Mouse (Mus musculus): ENCODE measurements around the gene Aak1. TPM values are rescaled to one million over a fixed set of nuclear protein-coding genes. Genes with fewer than 3 reads are reported as not detected.
"Not testable (repeated sequence)": the region's sequence is repeated elsewhere in the genome, so short reads cannot be mapped to it uniquely, and the experiment has no call there.

Gene Aak1
- polyA plus RNA-seq, 1 experiment from 2014 or later: 13.3 TPM

DNA sequence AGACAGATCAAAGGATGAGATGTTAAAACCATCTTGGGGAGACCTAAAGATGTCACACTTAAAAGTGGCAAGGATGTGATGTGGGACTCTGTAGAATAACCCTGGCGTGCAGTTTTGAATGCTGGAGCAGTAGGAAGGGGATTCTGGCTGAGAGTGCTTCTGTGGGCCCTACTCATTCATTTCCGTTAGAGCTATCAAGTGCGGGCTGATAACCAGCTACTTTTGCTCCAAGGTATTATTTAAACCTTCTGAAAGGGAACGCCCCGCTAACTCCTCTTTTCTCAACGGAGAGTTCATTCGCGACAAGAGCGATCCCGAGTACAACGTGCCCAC is 192.7 kb downstream of the Aak1 start:
- H3K27me3 ChIP-seq (replicated peaks; ENCODE audit: low read depth, poor library complexity, severe bottlenecking): no peaks in the 10 kb centered on the region
- under 1% methylated on average over 11 of the region's 11 CpGs for WGBS
- DNase-seq (ENCODE audit: low spot score): no peak
- peak overlapping the region; percentile 94 for H3K27ac ChIP-seq (replicated peaks)
- H3K4me1 ChIP-seq: peaks cover 19% of the 10 kb centered on the region
- peaks cover 3% of the 10 kb centered on the region; the same call in 1 of the 2 replicates for H3K36me3 ChIP-seq (replicated peaks)
- H3K4me3 ChIP-seq: peak overlapping the region; percentile 96
- H3K9me3 ChIP-seq: peaks cover 1% of the 10 kb centered on the region; the same call in 1 of the 2 replicates

DNA sequence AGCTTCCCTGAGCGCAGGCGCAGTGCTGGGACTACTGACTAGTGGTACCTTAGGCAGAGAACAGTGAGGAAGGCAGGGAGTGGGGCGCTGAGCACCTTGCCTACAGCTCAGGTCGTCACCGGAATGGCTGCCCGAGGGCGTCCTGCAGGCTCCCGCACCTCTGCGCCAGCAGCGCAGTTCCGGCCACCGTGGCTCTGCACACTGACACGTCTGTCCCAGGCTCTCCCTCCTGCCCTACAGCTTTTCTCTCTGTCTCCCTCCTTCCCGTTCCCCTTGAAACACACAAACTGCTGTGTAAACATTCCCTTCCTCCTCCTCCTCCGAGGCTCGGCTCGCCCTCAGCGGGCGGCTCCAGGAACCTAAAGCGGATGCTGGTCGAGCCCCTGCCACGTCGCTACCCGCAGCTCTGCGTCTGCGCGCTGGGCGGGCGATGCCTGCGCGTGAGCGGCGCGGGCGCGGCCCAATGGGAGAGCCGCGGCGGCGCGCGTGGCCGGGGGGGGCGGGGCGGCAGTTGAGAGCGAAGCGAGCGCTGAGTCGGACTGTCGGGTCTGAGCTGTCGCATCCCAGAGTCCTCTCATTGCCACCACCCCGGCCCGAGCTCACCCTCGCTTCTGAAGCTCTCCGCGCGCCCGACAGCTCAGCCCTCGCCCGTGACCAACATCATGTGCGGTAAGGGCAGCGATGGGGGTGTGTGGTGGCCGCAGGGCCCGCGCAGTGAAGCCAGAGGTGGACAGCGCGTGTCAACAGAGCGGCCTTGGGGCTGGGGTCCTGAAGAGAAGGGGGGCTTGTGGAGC is 193.2 kb downstream of the Aak1 start, which contains the start of gene Gfpt1:
Gene Gfpt1, plus strand, starts transcription at position 510 of the 794 bp plus-strand sequence.
- peak within 1 kb of the TSS; percentile 94 for H3K27ac ChIP-seq (replicated peaks)
- peaks cover 19% of the 10 kb centered on the region for H3K4me1 ChIP-seq
- peak within 1 kb of the TSS; percentile 96 for H3K4me3 ChIP-seq
- peak; percentile 96 for DNase-seq (ENCODE audit: low spot score)
- under 1% methylated on average over 68 of the region's 68 CpGs for WGBS
- no peaks in the 10 kb centered on the region for H3K27me3 ChIP-seq (replicated peaks; ENCODE audit: low read depth, poor library complexity, severe bottlenecking)
- H3K9me3 ChIP-seq: no peaks in the 10 kb centered on the region
- H3K36me3 ChIP-seq (replicated peaks): peaks cover 8% of the 10 kb centered on the region

DNA sequence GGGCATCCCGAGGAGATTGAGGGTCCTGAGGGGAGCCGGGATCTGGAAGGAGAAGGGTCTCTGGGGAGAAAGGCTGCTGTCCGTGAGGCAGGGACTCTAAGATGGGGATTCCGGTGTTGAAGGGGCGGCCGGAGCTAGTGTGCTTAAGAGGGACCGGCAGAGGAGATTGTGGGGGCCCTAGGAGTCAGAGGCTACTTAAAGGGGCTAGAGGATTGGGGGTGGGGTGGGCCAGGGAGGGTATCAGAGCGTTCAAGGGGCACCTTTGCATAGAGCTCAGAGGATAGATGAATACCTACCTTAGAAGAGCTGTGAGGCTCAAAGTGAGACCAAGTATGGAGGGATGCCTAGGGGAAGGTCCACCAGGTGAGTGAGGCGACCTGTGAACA is 193.8 kb downstream of the Aak1 start:
- peak overlapping the region; percentile 94 for H3K27ac ChIP-seq (replicated peaks)
- no peaks in the 10 kb centered on the region for H3K9me3 ChIP-seq
- H3K27me3 ChIP-seq (replicated peaks; ENCODE audit: low read depth, poor library complexity, severe bottlenecking): no peaks in the 10 kb centered on the region
- peaks cover 14% of the 10 kb centered on the region for H3K36me3 ChIP-seq (replicated peaks)
- no peak for DNase-seq (ENCODE audit: low spot score)
- peaks cover 19% of the 10 kb centered on the region for H3K4me1 ChIP-seq
- peak overlapping the region; percentile 96 for H3K4me3 ChIP-seq
- 2% methylated on average over 9 of the region's 9 CpGs for WGBS

- no peak overlapping the region for H3K27ac ChIP-seq (replicated peaks)
- H3K9me3 ChIP-seq: no peaks in the 10 kb centered on the region
- H3K27me3 ChIP-seq (replicated peaks; ENCODE audit: low read depth, poor library complexity, severe bottlenecking): no peaks in the 10 kb centered on the region
- no peak overlapping the region for H3K4me3 ChIP-seq
- peaks cover 19% of the 10 kb centered on the region for H3K4me1 ChIP-seq
- H3K36me3 ChIP-seq (replicated peaks): peaks cover 28% of the 10 kb centered on the region
- WGBS: 88% methylated on average over 2 of the region's 2 CpGs
- DNase-seq (ENCODE audit: low spot score): no peak
These were observed 195.6 kb downstream of the Aak1 start for GRCm38 (mm10) chr6:87044895-87045294.

GRCm38 (mm10) chr6:87045507-87045906 is 196.2 kb downstream of the Aak1 start:
- H3K36me3 ChIP-seq (replicated peaks): peaks cover 28% of the 10 kb centered on the region
- H3K4me3 ChIP-seq: no peak overlapping the region
- H3K9me3 ChIP-seq: no peaks in the 10 kb centered on the region
- H3K27ac ChIP-seq (replicated peaks): no peak overlapping the region
- H3K4me1 ChIP-seq: peaks cover 19% of the 10 kb centered on the region
- WGBS: 82% methylated on average over 3 of the region's 3 CpGs
- no peak for DNase-seq (ENCODE audit: low spot score)
- no peaks in the 10 kb centered on the region for H3K27me3 ChIP-seq (replicated peaks; ENCODE audit: low read depth, poor library complexity, severe bottlenecking)

GRCm38 (mm10) chr6:87048712-87049111 is 199.4 kb downstream of the Aak1 start:
- 97% methylated on average over 7 of the region's 7 CpGs for WGBS

GRCm38 (mm10) chr6:87051886-87052425 is 202.6 kb downstream of the Aak1 start:
- Histone ChIP-seq H3K27me3 (replicated peaks; ENCODE audit: low read depth, poor library complexity, severe bottlenecking) (no peaks in the 10 kb centered on the region), H3K36me3 (replicated peaks) (peaks cover 84% of the 10 kb centered on the region), H3K27ac (replicated peaks) (no peak overlapping the region), H3K4me3 (no peak overlapping the region), H3K4me1 (no peaks in the 10 kb centered on the region), H3K9me3 (no peaks in the 10 kb centered on the region)
- DNase-seq (ENCODE audit: low spot score): no peak
- WGBS: 95% methylated on average over 10 of the region's 10 CpGs

More at GRCm38 (mm10) chr6:87048712-87049111, 199.4 kb downstream of the Aak1 start:
- H3K27ac ChIP-seq (replicated peaks); H3K9me3 ChIP-seq; DNase-seq (ENCODE audit: low spot score); H3K4me3 ChIP-seq; H3K27me3 ChIP-seq (replicated peaks; ENCODE audit: low read depth, poor library complexity, severe bottlenecking); H3K4me1 ChIP-seq: not testable (repeated sequence)
- H3K36me3 ChIP-seq (replicated peaks): peaks cover 57% of the 10 kb centered on the region

Other genes with a start within 250 kb of the Aak1 start
- 0.69 and 1.3 TPM in 2 replicates for gene Asprv1, start 221.4 kb upstream of the Aak1 start, polyA plus RNA-seq (2016; fragmentation: Nextera tagmentation; extraction: Ambion mirVana)
- 9.5 and 11.4 TPM in 2 replicates for gene Mxd1, start 180.4 kb upstream of the Aak1 start, polyA plus RNA-seq (2016; fragmentation: Nextera tagmentation; extraction: Ambion mirVana)
- gene Snrnp27, start 165.0 kb upstream of the Aak1 start, polyA plus RNA-seq (2016; fragmentation: Nextera tagmentation; extraction: Ambion mirVana): 124 and 134 TPM in 2 replicates
- gene Gmcl1, start 116.1 kb upstream of the Aak1 start, polyA plus RNA-seq (2016; fragmentation: Nextera tagmentation; extraction: Ambion mirVana): 36.2 and 36.3 TPM in 2 replicates
- 6.8 and 7.0 TPM in 2 replicates for gene Anxa4, start 55.9 kb upstream of the Aak1 start, polyA plus RNA-seq (2016; fragmentation: Nextera tagmentation; extraction: Ambion mirVana)
- gene Nfu1, start 159.7 kb downstream of the Aak1 start, polyA plus RNA-seq (2016; fragmentation: Nextera tagmentation; extraction: Ambion mirVana): 103 and 104 TPM in 2 replicates
- gene Gfpt1, start 193.3 kb downstream of the Aak1 start, polyA plus RNA-seq (2016; fragmentation: Nextera tagmentation; extraction: Ambion mirVana): 17.0 and 17.5 TPM in 2 replicates